Mouse (Mus musculus): ENCODE measurements at regions not wholly inside any gene's neighbourhood (a gene's known extent, or its start where the extent isn't known, plus 50 kb on each side); places are given as distances from the start of the nearest gene placed in this dataset.

GRCm38 (mm10) chr10:115749844-115750243 is 66.8 kb upstream of the Tspan8 start:
- WGBS = 75% methylated on average over 2 of the region's 2 CpGs
- ATAC-seq (ENCODE audit: insufficient number of reproducible peaks, insufficient read depth, low FRiP score, low TSS enrichment) = no peak
- H3K27me3 ChIP-seq = no peaks in the 10 kb centered on the region
- no peaks in the 10 kb centered on the region for H3K9me3 ChIP-seq
- H3K36me3 ChIP-seq = no peaks in the 10 kb centered on the region
- H3K9ac ChIP-seq = no peak overlapping the region
- no peak overlapping the region for H3K27ac ChIP-seq
- no peak overlapping the region for H3K4me2 ChIP-seq (replicated peaks)
- no peaks in the 10 kb centered on the region for H3K4me1 ChIP-seq
- no peak overlapping the region for H3K4me3 ChIP-seq

GRCm38 (mm10) chr10:115750250-115750649 is 66.4 kb upstream of the Tspan8 start:
- Histone ChIP-seq H3K9me3 (no peaks in the 10 kb centered on the region), H3K9ac (no peak overlapping the region), H3K4me2 (replicated peaks) (no peak overlapping the region), H3K4me1 (no peaks in the 10 kb centered on the region), H3K27me3 (no peaks in the 10 kb centered on the region), H3K4me3 (no peak overlapping the region), H3K27ac (no peak overlapping the region), H3K36me3 (no peaks in the 10 kb centered on the region)
- no peak for ATAC-seq (ENCODE audit: insufficient number of reproducible peaks, insufficient read depth, low FRiP score, low TSS enrichment)
- WGBS = 84% methylated on average over 5 of the region's 5 CpGs

- no peak overlapping the region for H3K4me3 ChIP-seq
- 60% methylated on average over 1 of the region's 1 CpGs for WGBS
Observed at GRCm38 (mm10) chr10:115758667-115759066, 58.0 kb upstream of the Tspan8 start.

More at GRCm38 (mm10) chr10:115758667-115759066, 58.0 kb upstream of the Tspan8 start:
- Histone ChIP-seq H3K27me3 (no peaks in the 10 kb centered on the region), H3K4me1 (no peaks in the 10 kb centered on the region), H3K36me3 (no peaks in the 10 kb centered on the region), H3K27ac (no peak overlapping the region), H3K9me3 (no peaks in the 10 kb centered on the region), H3K9ac (no peak overlapping the region), H3K4me2 (replicated peaks) (no peak overlapping the region)
- no peak for ATAC-seq (ENCODE audit: insufficient number of reproducible peaks, insufficient read depth, low FRiP score, low TSS enrichment)

Data from embryonic facial prominence, embryonic 12.5 days (tissue).